Mouse (Mus musculus): ENCODE data around the gene Col4a3. TPM values are rescaled to one million over a fixed set of nuclear protein-coding genes. Genes with fewer than 3 reads are reported as not detected.

The Col4a3 gene
- polyA plus RNA-seq, 1 experiment, result 0.04 TPM

DNA sequence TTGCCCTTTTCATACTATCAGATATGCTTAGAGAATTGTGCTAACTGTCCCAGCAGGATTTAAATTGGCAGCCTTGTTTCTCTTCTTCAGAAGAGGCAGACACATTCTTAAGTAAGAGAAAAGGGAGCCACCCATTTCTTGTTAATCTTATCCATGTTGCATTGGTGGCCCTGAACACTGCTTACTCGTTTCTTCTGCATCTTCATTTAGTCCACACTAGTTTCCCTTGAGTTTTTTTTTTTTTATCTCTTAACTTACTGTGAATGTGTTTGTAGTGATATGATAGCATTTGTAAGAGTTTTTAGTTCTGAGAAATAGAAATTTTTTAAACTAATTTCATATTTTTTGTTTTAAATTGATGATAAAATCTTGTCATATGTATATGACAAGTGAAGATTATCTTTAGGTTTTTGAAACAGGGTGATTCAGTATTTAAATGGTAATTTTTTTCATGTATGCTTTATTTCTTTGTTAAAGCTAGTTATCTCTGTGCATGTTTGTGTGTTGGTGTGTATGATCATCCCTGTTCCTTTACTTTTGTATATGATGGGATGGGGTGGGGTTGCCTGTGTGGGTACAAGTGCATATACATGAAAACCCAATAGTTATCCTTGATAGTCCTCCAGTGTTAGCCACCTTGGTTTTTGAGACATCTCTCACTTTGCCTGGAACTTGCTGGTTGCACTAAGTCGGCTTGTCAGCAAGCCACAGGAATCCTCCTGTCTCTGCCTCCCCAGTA is 161.2 kb downstream of the Col4a3 start:
- peaks cover 19% of the 10 kb centered on the region for H3K4me1 ChIP-seq
- H3K27me3 ChIP-seq (replicated peaks), result no peaks in the 10 kb centered on the region
- peaks cover 95% of the 10 kb centered on the region for H3K36me3 ChIP-seq (replicated peaks; ENCODE audit: low read length)
- H3K9me3 ChIP-seq, result no peaks in the 10 kb centered on the region
- no peak for TF ChIP-seq GATA1 (IDR thresholded peaks at IDR 0.05; ENCODE audit: borderline replicate concordance, low read length)
- TF ChIP-seq FLI1 (IDR thresholded peaks at IDR 0.05; ENCODE audit: low read length), result no peak
- H3K4me3 ChIP-seq (replicated peaks), result no peak overlapping the region

- Histone ChIP-seq H3K4me3 (replicated peaks) (no peak overlapping the region), H3K4me1 (peaks cover 5% of the 10 kb centered on the region), H3K9me3 (no peaks in the 10 kb centered on the region), H3K36me3 (replicated peaks; ENCODE audit: low read length) (peaks cover 83% of the 10 kb centered on the region), H3K27me3 (replicated peaks) (no peaks in the 10 kb centered on the region)
- TF ChIP-seq GATA1 (IDR thresholded peaks at IDR 0.05; ENCODE audit: borderline replicate concordance, low read length), result no peak
- no peak for TF ChIP-seq FLI1 (IDR thresholded peaks at IDR 0.05; ENCODE audit: low read length)
These were observed 172.8 kb downstream of the Col4a3 start for GRCm38 (mm10) chr1:82759520-82759919.

DNA sequence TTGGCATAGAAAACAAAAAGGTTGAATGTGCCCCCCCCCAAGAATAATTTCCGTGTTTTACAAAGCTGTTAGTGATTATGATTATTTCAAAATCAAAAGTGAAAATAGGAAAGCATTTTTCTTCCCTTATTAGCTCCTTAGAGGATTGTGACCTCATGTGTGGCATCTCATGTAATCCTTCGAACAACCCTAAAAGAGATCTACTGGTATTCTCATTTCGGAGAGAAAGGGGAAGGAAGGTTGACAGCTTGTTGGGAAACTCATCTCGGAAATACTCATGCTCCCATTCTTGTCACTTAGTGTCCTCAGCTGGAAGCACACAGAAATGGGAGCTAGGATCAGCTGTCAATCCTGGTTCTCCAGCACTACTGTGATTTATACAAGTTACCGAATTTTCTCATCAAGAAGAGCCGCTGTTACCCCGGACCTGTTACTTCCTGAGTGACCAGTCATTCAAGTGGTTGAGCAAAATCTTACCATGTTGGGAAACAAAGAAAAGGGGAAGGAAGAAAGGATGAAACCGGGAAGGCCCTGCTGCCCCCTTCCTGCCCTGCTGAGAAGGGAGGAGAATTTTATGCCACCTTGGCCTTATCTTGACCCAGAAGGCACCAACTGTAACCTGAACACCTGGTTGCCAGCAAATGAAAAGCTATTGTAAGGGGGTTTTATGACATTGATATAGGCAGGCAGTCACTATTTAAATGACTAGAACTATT is 174.9 kb downstream of the Col4a3 start:
- H3K4me1 ChIP-seq, result no peaks in the 10 kb centered on the region
- peaks cover 62% of the 10 kb centered on the region for H3K36me3 ChIP-seq (replicated peaks; ENCODE audit: low read length)
- no peaks in the 10 kb centered on the region for H3K27me3 ChIP-seq (replicated peaks)
- H3K4me3 ChIP-seq (replicated peaks), result no peak overlapping the region
- no peak for TF ChIP-seq FLI1 (IDR thresholded peaks at IDR 0.05; ENCODE audit: low read length)
- no peak for TF ChIP-seq GATA1 (IDR thresholded peaks at IDR 0.05; ENCODE audit: borderline replicate concordance, low read length)
- H3K9me3 ChIP-seq, result no peaks in the 10 kb centered on the region

GRCm38 (mm10) chr1:82762274-82762673 is 175.6 kb downstream of the Col4a3 start:
- Histone ChIP-seq H3K4me1 (no peaks in the 10 kb centered on the region), H3K9me3 (no peaks in the 10 kb centered on the region), H3K36me3 (replicated peaks; ENCODE audit: low read length) (peaks cover 55% of the 10 kb centered on the region), H3K4me3 (replicated peaks) (no peak overlapping the region), H3K27me3 (replicated peaks) (no peaks in the 10 kb centered on the region)
- TF ChIP-seq FLI1 (IDR thresholded peaks at IDR 0.05; ENCODE audit: low read length) (no peak), GATA1 (IDR thresholded peaks at IDR 0.05; ENCODE audit: borderline replicate concordance, low read length) (no peak)

- no peak for TF ChIP-seq FLI1 (IDR thresholded peaks at IDR 0.05; ENCODE audit: low read length)
- TF ChIP-seq GATA1 (IDR thresholded peaks at IDR 0.05; ENCODE audit: borderline replicate concordance, low read length), result no peak
- H3K4me1 ChIP-seq, result peaks cover 4% of the 10 kb centered on the region
- no peaks in the 10 kb centered on the region for H3K27me3 ChIP-seq (replicated peaks)
- H3K36me3 ChIP-seq (replicated peaks; ENCODE audit: low read length), result peaks cover 17% of the 10 kb centered on the region
- no peak overlapping the region for H3K4me3 ChIP-seq (replicated peaks)
- peaks cover 3% of the 10 kb centered on the region; the same call in 1 of the 2 replicates for H3K9me3 ChIP-seq
These were observed 179.5 kb downstream of the Col4a3 start for GRCm38 (mm10) chr1:82766227-82766626.

DNA sequence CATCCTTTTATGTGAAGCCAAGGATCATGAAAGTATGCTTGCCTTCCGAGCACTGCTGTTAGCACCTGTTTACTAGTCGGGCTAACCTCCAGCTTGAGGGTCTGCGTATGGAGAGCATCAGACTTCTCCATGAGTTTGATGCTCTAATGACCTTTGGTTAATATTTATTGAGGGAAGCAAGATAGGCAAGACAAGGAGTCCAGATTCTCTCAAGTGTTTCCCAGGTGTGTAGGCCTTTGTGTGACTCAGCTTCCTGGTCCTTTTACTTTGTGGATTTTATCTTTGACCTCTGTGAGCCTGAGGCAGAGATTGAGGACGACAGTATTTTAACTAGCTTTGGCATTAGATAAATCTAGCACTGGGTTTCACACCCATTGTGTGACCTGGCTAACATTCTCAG is 179.9 kb downstream of the Col4a3 start:
- TF ChIP-seq FLI1 (IDR thresholded peaks at IDR 0.05; ENCODE audit: low read length), result no peak
- TF ChIP-seq GATA1 (IDR thresholded peaks at IDR 0.05; ENCODE audit: borderline replicate concordance, low read length), result no peak
- peaks cover 3% of the 10 kb centered on the region; the same call in 1 of the 2 replicates for H3K9me3 ChIP-seq
- H3K27me3 ChIP-seq (replicated peaks), result no peaks in the 10 kb centered on the region
- no peak overlapping the region for H3K4me3 ChIP-seq (replicated peaks)
- H3K4me1 ChIP-seq, result peaks cover 6% of the 10 kb centered on the region
- peaks cover 13% of the 10 kb centered on the region for H3K36me3 ChIP-seq (replicated peaks; ENCODE audit: low read length)

- H3K9me3 ChIP-seq, result peaks cover 12% of the 10 kb centered on the region
- TF ChIP-seq FLI1 (IDR thresholded peaks at IDR 0.05; ENCODE audit: low read length) (no peak), GATA1 (IDR thresholded peaks at IDR 0.05; ENCODE audit: borderline replicate concordance, low read length) (no peak)
- H3K27me3 ChIP-seq (replicated peaks), result no peaks in the 10 kb centered on the region
- peaks cover 6% of the 10 kb centered on the region for H3K4me1 ChIP-seq
- H3K36me3 ChIP-seq (replicated peaks; ENCODE audit: low read length), result no peaks in the 10 kb centered on the region
- H3K4me3 ChIP-seq (replicated peaks), result no peak within 1 kb of the TSS
These were observed 181.5 kb downstream of the Col4a3 start, which contains the start of gene Tm4sf20 for GRCm38 (mm10) chr1:82768269-82768668. TSS of gene Tm4sf20 (minus strand) at chr1:82768461.

DNA sequence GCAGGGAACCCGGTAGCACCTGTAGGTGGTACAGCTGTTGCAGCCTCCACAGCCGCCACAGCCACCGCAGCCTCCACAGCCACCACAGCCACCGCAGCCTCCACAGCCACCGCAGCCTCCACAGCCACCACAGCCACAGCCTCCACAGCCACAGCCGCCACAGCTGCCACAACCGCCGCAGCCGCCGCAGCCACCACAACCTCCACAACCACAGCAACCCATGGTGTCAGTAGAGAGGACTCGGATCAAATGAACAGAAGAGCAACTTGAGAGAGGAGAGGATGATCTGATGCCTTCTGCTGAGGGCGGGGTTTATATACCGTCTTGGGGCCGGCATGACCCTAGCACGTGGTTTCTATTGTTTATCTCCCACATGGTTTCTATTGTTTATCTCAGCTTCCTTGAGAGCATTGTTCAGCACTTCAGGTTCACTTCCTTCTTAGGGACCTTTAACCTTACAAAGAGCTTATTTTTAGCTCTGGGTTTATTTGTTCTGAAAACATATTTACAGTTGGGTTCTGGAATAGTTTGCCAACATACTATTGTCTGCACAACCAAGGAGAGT is 184.4 kb downstream of the Col4a3 start, which contains the start of gene Gm47791:
Gm47791 (minus strand) TSS at position 222 of the 565 bp plus-strand sequence.
- H3K4me3 ChIP-seq (replicated peaks), result no peak within 1 kb of the TSS
- TF ChIP-seq GATA1 (IDR thresholded peaks at IDR 0.05; ENCODE audit: borderline replicate concordance, low read length), result no peak
- TF ChIP-seq FLI1 (IDR thresholded peaks at IDR 0.05; ENCODE audit: low read length), result no peak
- no peaks in the 10 kb centered on the region for H3K27me3 ChIP-seq (replicated peaks)
- H3K36me3 ChIP-seq (replicated peaks; ENCODE audit: low read length), result no peaks in the 10 kb centered on the region
- H3K9me3 ChIP-seq, result peaks cover 25% of the 10 kb centered on the region
- peaks cover 6% of the 10 kb centered on the region for H3K4me1 ChIP-seq

Other genes with a start within 250 kb of the Col4a3 start
- gene Col4a4, start 72 bp upstream of the Col4a3 start, polyA plus RNA-seq (2012; ENCODE audit: insufficient read depth, low replicate concordance), result 0.01 TPM in 1 of 2 replicates, not detected in the other
- gene Mff, start 138.0 kb downstream of the Col4a3 start, polyA plus RNA-seq (2012; ENCODE audit: insufficient read depth, low replicate concordance), result 380 and 485 TPM in 2 replicates
- not detected in 2 replicates for gene Tm4sf20, start 181.5 kb downstream of the Col4a3 start, polyA plus RNA-seq (2012; ENCODE audit: insufficient read depth, low replicate concordance)
- not detected in 2 replicates for gene Gm47791, start 184.3 kb downstream of the Col4a3 start, polyA plus RNA-seq (2012; ENCODE audit: insufficient read depth, low replicate concordance)

Measured in megakaryocyte, embryonic 14.5 days (primary cell).